Mouse (Mus musculus): ENCODE data around the gene Armc8.

Armc8 gene

DNA sequence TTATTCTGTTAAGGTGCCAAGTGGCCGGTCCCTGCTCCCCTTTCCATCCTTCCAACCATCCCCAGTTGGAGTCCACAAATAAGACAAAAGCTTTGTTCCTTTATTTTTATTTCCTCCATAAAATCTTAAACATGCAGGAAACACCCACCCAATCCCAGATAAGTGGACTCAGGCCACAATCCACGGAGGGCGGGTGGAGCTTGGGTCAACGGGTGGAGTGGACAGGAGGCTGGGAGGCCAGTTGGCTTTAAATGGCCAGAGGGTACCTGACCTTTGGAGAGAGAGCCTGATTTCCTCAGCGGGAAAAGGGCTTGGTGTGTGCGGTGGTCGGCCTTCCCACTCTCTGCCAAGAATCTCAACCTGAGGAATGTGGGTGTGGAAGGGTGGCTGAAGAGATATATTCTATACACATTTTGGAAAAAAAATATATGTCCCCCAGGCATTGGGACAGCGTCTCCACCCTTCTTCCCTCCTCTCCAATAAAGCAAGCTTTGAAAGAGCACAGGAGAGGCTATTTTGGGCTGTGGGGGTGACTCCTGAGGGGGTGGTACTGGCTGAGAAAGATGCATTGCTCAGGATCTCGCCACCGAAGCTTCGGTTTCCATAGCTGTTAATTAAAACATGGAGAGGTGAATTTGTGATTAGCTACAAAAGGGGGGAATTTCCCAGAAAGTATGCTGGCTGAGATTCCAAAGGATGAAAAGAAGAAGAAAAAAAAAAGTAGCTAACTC is 139.9 kb downstream of the Armc8 start:
- DNase-seq (ENCODE audit: extremely low read depth, insufficient read length, low spot score) = no peak
